Mouse (Mus musculus): ENCODE data around the gene Cideb.
A peak's percentile ranks its signal among the peaks of the same experiment; 100 is the strongest.

Gene Cideb

DNA sequence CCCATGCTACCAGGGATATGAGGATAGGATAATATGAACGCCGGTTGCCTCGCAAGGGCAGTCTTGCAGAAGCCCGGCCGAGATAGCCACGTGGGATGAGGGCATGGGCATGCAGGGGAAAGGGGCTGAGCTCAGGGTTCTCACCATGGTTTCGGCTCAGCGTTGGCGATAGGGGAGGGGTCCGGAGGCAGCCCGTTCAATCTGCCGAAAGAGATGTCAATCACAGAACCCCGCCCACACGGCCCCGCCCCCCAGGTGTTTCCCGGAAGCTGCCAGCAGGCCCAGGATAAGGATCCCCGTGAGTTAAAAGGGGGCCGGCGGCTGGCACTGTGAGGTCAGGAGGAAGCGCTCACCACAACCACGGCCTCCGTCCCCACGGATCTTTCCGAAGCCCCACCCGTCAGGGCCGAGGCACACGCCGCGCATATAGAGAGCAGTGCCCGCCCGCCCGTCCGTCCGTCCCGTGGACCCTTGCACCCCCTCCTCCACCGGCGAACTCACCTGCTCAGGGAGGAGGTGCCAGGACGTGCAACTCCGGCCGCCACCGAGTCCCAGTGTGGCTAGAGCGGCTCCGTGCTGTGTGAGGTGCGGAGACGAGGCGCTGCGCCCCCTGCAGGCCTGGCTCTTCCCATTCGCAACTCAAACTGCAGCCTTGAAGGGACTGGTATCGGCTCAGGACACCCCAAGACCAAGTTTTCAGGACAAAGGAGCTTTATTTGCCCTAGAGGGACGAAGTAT lies 36.4 kb downstream of the Cideb start, which contains the start of gene Rabggta:
Rabggta (minus strand) TSS at position 564 of the 738 bp plus-strand sequence.
- DNase-seq (ENCODE audit: low spot score) = peak; percentile 88

GRCm38 (mm10) chr14:55721076-55721475 lies 37.2 kb downstream of the Cideb start:
- DNase-seq (ENCODE audit: low spot score) = no peak

- DNase-seq (ENCODE audit: low spot score) = no peak
Observed at GRCm38 (mm10) chr14:55720666-55721065, 37.6 kb downstream of the Cideb start.

GRCm38 (mm10) chr14:55719737-55720136 lies 38.5 kb downstream of the Cideb start:
- no peak for DNase-seq (ENCODE audit: low spot score)

DNA sequence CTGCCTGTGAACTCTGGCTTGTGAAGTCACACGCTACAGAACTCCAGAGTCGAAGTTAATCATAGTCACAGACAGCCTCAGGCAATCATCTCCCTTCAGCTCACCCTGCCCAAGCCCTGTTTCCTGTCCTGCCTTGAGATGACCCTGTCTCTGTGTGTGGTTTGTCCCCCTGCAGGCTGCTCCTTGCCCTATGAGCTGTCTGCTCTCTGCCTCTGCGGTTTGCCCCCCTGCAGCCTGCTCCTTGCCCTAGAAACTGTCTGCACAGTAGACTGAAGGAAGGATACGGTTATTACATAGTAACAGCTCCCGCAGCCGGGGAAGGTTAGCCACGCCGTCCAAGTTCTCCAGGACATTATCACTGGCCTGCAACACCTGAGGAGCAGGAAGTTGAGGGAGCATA lies 41.4 kb downstream of the Cideb start:
- no peak for DNase-seq (ENCODE audit: low spot score)

DNA sequence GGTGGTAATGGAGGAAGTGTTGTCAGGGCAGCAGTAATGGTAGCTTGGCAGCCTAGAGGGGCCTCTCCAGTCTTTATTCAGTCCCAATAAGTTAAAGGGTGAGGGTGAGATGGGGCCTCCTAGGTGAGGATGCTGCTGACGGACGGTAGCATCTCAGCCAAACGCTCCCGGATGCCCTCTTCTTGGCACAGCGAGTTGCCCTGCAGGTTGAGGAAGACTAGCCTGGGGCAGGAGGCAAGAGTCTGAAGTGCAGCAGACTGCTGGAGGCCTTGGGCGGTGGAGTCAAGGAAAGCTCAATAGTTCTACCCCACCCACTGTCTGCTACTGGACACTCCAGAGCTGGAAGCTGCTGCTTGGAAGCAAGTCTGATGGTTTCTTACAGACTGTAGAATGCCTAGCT lies 42.0 kb downstream of the Cideb start:
- no peak for DNase-seq (ENCODE audit: low spot score)

DNA sequence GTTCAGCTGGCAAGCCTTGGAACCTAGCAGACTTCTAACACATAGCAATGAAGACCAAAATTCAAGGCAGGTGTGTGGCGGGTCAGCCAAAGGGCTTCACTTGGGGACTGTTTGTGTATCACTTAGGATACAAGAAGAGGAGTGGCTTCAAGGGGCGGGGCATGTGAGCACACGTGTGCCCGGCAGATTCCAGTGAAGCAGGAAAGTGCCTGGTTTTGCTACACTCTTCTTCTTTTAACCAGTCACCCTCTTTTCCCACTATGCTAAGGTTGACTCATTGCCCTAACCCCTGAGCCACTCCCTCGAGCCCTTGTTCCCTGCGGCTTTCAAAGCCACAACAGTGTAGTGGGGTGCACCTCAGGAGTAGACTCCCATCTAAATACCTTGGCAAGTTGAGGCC lies 43.4 kb downstream of the Cideb start:
- no peak for DNase-seq (ENCODE audit: low spot score)

- DNase-seq (ENCODE audit: low spot score) = no peak
Observed at GRCm38 (mm10) chr14:55713729-55714122, 44.5 kb downstream of the Cideb start, which contains the start of gene Tgm1. Gene Tgm1, minus strand, starts transcription at chr14:55713926.

GRCm38 (mm10) chr14:55713007-55713728 lies 45.1 kb downstream of the Cideb start:
- no peak for DNase-seq (ENCODE audit: low spot score)

- DNase-seq (ENCODE audit: low spot score) = no peak
Observed at GRCm38 (mm10) chr14:55711786-55712185, 46.5 kb downstream of the Cideb start.

DNA sequence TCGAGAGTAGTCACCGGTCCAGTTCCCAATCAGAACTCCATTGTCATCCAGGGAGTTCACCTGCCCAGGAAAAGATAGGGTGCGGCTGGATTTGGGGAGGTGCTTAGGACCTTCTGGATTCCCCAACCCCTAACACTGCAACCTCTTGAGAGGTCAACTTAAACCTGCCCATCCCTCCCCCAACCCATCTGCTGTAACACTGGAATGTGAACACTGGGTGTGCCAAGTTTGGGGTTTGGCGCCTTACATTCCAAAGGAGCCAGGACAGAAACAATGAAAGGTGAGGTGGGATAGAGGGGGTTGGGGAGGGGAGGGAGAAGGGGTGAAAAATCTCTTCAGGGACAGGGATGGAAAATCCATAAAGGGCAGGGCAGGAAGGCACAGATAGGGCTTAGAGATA lies 48.7 kb downstream of the Cideb start:
- DNase-seq (ENCODE audit: low spot score) = no peak

DNA sequence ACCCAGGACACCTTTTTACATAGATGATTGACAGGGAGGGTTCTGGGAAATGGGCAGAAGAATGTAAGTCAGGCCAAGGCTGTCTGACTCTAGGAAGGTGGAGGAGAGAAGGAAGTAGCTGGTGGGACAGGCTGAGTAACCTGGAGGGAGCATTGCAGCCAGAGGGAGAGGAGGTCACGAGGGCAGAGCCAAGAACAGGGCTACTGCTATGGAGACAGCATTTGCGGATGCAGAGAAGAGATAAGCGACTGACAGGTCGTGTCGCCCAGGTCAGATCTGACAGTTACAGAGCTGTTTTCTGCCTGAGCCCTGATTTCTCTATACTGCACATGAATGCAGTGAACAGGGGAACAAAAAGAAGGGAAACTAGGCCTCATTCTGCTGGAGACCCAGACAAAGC lies 50.9 kb downstream of the Cideb start:
- no peak for DNase-seq (ENCODE audit: low spot score)

GRCm38 (mm10) chr14:55706051-55706600 lies 52.1 kb downstream of the Cideb start:
- no peak for DNase-seq (ENCODE audit: low spot score)
